Mouse (Mus musculus): ENCODE results near the gene Prrg2. TPM values are rescaled to one million over a fixed set of nuclear protein-coding genes. Genes with fewer than 3 reads are reported as not detected.

The Prrg2 gene
- polyA plus RNA-seq, 1 experiment, result 27.3 TPM

GRCm38 (mm10) chr7:45050945-45051600 lies 11.4 kb downstream of the Prrg2 start:
- peaks cover 22% of the 10 kb centered on the region for H3K4me1 ChIP-seq (ENCODE audit: control insufficient read depth, insufficient read depth, low read length)
- TF ChIP-seq CTCF (IDR thresholded peaks at IDR 0.05; ENCODE audit: control insufficient read depth, insufficient read depth, insufficient replicate concordance, low read depth, low read length) (no peak), POLR2A (IDR thresholded peaks at IDR 0.05; ENCODE audit: control insufficient read depth, low read depth, low read length) (no peak)
- peak overlapping the region; percentile 9 for H3K27ac ChIP-seq (ENCODE audit: control insufficient read depth, insufficient read depth, low read depth, low read length)
- no peaks in the 10 kb centered on the region for H3K36me3 ChIP-seq (ENCODE audit: control insufficient read depth, insufficient read depth, low read length)
- H3K27me3 ChIP-seq (ENCODE audit: control insufficient read depth, insufficient read depth, low read length), result no peaks in the 10 kb centered on the region
- H3K4me3 ChIP-seq (ENCODE audit: control insufficient read depth, low read depth, low read length), result no peak overlapping the region; the same call in 1 of the 2 replicates

GRCm38 (mm10) chr7:45048923-45049657 lies 13.4 kb downstream of the Prrg2 start:
- Histone ChIP-seq H3K27ac (ENCODE audit: control insufficient read depth, insufficient read depth, low read depth, low read length) (no peak overlapping the region), H3K27me3 (ENCODE audit: control insufficient read depth, insufficient read depth, low read length) (no peaks in the 10 kb centered on the region), H3K4me3 (ENCODE audit: control insufficient read depth, low read depth, low read length) (no peak overlapping the region), H3K36me3 (ENCODE audit: control insufficient read depth, insufficient read depth, low read length) (no peaks in the 10 kb centered on the region), H3K4me1 (ENCODE audit: control insufficient read depth, insufficient read depth, low read length) (peaks cover 22% of the 10 kb centered on the region)
- no peak for TF ChIP-seq CTCF (IDR thresholded peaks at IDR 0.05; ENCODE audit: control insufficient read depth, insufficient read depth, insufficient replicate concordance, low read depth, low read length)
- no peak for TF ChIP-seq POLR2A (IDR thresholded peaks at IDR 0.05; ENCODE audit: control insufficient read depth, low read depth, low read length)

GRCm38 (mm10) chr7:45048001-45048890 lies 14.2 kb downstream of the Prrg2 start:
- Histone ChIP-seq H3K27me3 (ENCODE audit: control insufficient read depth, insufficient read depth, low read length) (no peaks in the 10 kb centered on the region), H3K4me1 (ENCODE audit: control insufficient read depth, insufficient read depth, low read length) (peaks cover 17% of the 10 kb centered on the region), H3K36me3 (ENCODE audit: control insufficient read depth, insufficient read depth, low read length) (no peaks in the 10 kb centered on the region), H3K27ac (ENCODE audit: control insufficient read depth, insufficient read depth, low read depth, low read length) (no peak overlapping the region), H3K4me3 (ENCODE audit: control insufficient read depth, low read depth, low read length) (no peak overlapping the region)
- TF ChIP-seq CTCF (IDR thresholded peaks at IDR 0.05; ENCODE audit: control insufficient read depth, insufficient read depth, insufficient replicate concordance, low read depth, low read length), result no peak
- TF ChIP-seq POLR2A (IDR thresholded peaks at IDR 0.05; ENCODE audit: control insufficient read depth, low read depth, low read length), result no peak

- Histone ChIP-seq H3K4me1 (ENCODE audit: control insufficient read depth, insufficient read depth, low read length) (peaks cover 15% of the 10 kb centered on the region), H3K4me3 (ENCODE audit: control insufficient read depth, low read depth, low read length) (no peak overlapping the region), H3K27ac (ENCODE audit: control insufficient read depth, insufficient read depth, low read depth, low read length) (no peak overlapping the region), H3K27me3 (ENCODE audit: control insufficient read depth, insufficient read depth, low read length) (no peaks in the 10 kb centered on the region), H3K36me3 (ENCODE audit: control insufficient read depth, insufficient read depth, low read length) (no peaks in the 10 kb centered on the region)
- TF ChIP-seq CTCF (IDR thresholded peaks at IDR 0.05; ENCODE audit: control insufficient read depth, insufficient read depth, insufficient replicate concordance, low read depth, low read length) (no peak), POLR2A (IDR thresholded peaks at IDR 0.05; ENCODE audit: control insufficient read depth, low read depth, low read length) (no peak)
Measured at GRCm38 (mm10) chr7:45047491-45047890, 15.0 kb downstream of the Prrg2 start.

GRCm38 (mm10) chr7:45046853-45047350 lies 15.6 kb downstream of the Prrg2 start:
- no peaks in the 10 kb centered on the region for H3K36me3 ChIP-seq (ENCODE audit: control insufficient read depth, insufficient read depth, low read length)
- peaks cover 9% of the 10 kb centered on the region for H3K4me1 ChIP-seq (ENCODE audit: control insufficient read depth, insufficient read depth, low read length)
- H3K27me3 ChIP-seq (ENCODE audit: control insufficient read depth, insufficient read depth, low read length), result no peaks in the 10 kb centered on the region
- no peak overlapping the region for H3K27ac ChIP-seq (ENCODE audit: control insufficient read depth, insufficient read depth, low read depth, low read length)
- no peak overlapping the region for H3K4me3 ChIP-seq (ENCODE audit: control insufficient read depth, low read depth, low read length)
- no peak for TF ChIP-seq POLR2A (IDR thresholded peaks at IDR 0.05; ENCODE audit: control insufficient read depth, low read depth, low read length)
- TF ChIP-seq CTCF (IDR thresholded peaks at IDR 0.05; ENCODE audit: control insufficient read depth, insufficient read depth, insufficient replicate concordance, low read depth, low read length), result no peak

- Histone ChIP-seq H3K27ac (ENCODE audit: control insufficient read depth, insufficient read depth, low read depth, low read length) (no peak overlapping the region), H3K36me3 (ENCODE audit: control insufficient read depth, insufficient read depth, low read length) (no peaks in the 10 kb centered on the region), H3K27me3 (ENCODE audit: control insufficient read depth, insufficient read depth, low read length) (no peaks in the 10 kb centered on the region), H3K4me1 (ENCODE audit: control insufficient read depth, insufficient read depth, low read length) (no peaks in the 10 kb centered on the region; the same call in none of the 2 replicates), H3K4me3 (ENCODE audit: control insufficient read depth, low read depth, low read length) (no peak overlapping the region)
- no peak for TF ChIP-seq POLR2A (IDR thresholded peaks at IDR 0.05; ENCODE audit: control insufficient read depth, low read depth, low read length)
- no peak for TF ChIP-seq CTCF (IDR thresholded peaks at IDR 0.05; ENCODE audit: control insufficient read depth, insufficient read depth, insufficient replicate concordance, low read depth, low read length)
Measured at GRCm38 (mm10) chr7:45045741-45046140, 16.7 kb downstream of the Prrg2 start.

Data from testis, adult 2 months (tissue).